Mouse (Mus musculus) myocyte (in vitro differentiated cells): ENCODE measurements at regions not wholly inside any gene's neighbourhood (a gene's known extent, or its start where the extent isn't known, plus 50 kb on each side); places are given as distances from the start of the nearest gene placed in this dataset.
"Not testable (repeated sequence)": the region's sequence is repeated elsewhere in the genome, so short reads cannot be mapped to it uniquely, and the experiment has no call there.

Experiments used
- H3K27me3 ChIP-seq: one replicate; pipeline ENCODE4 v1.6.1; 2011; ENCODE audit not compliant: control insufficient read depth, insufficient read depth, insufficient read length
- H3K36me3 ChIP-seq: one replicate; pipeline ENCODE4 v1.6.1; 2011; ENCODE audit not compliant: control insufficient read depth, insufficient read depth
- H3K4me2 ChIP-seq: one replicate; pipeline ENCODE4 v1.6.1; 2011; ENCODE audit warnings: low read depth, control low read depth
- H3K4me3 ChIP-seq: one replicate; pipeline ENCODE4 v1.5.1; 2011; ENCODE audit warnings: mild to moderate bottlenecking, control low read depth, moderate library complexity
- H3K79me2 ChIP-seq: one replicate; pipeline ENCODE4 v1.6.1; 2011; ENCODE audit not compliant: control insufficient read depth, insufficient read depth
- H3ac ChIP-seq: one replicate; pipeline ENCODE4 v1.6.1; 2011; ENCODE audit not compliant: control insufficient read depth, insufficient read length
- CEBPB ChIP-seq: IDR thresholded peaks from 2 replicates; pipeline ENCODE4 v1.6.1; 2011; ENCODE audit warnings: mild to moderate bottlenecking, moderate library complexity; ENCODE audit not compliant: poor library complexity, insufficient read depth, severe bottlenecking
- E2F4 ChIP-seq: IDR thresholded peaks from one replicate; pipeline ENCODE4 v1.6.1; 2011; ENCODE audit warnings: mild to moderate bottlenecking, control low read depth, moderate library complexity; ENCODE audit not compliant: insufficient read depth
- MAX ChIP-seq: IDR thresholded peaks from one replicate; pipeline ENCODE4 v1.6.1; 2011; ENCODE audit warnings: low read depth, mild to moderate bottlenecking, control low read depth
- MYOD1 ChIP-seq, 3 experiments: IDR thresholded peaks; one replicate each; pipeline ENCODE4 v1.6.1; 2011; ENCODE audit warnings: control low read depth in 2 of 3, low read depth in 2 of 3, mild to moderate bottlenecking in 2 of 3, moderate library complexity in 1 of 3; ENCODE audit not compliant: insufficient read length in 2 of 3, control insufficient read depth in 1 of 3
- MYOG ChIP-seq, 3 experiments: IDR thresholded peaks; one replicate each; pipeline ENCODE4 v1.6.1; 2011; ENCODE audit warnings: control low read depth in 2 of 3, low read depth in 2 of 3, mild to moderate bottlenecking in 2 of 3; ENCODE audit not compliant: insufficient read length in 2 of 3, control insufficient read depth in 1 of 3, insufficient read depth in 1 of 3
- POLR2A ChIP-seq: IDR thresholded peaks from one replicate; pipeline ENCODE4 v1.6.1; 2011; ENCODE audit warnings: low read depth, mild to moderate bottlenecking, control low read depth, moderate library complexity; ENCODE audit not compliant: insufficient read length
- POLR2AphosphoS2 ChIP-seq: IDR thresholded peaks from one replicate; pipeline ENCODE4 v1.6.1; 2011; ENCODE audit warnings: low read depth, control low read depth; ENCODE audit not compliant: insufficient read length
- REST ChIP-seq: IDR thresholded peaks from one replicate; pipeline ENCODE4 v1.6.1; 2011; ENCODE audit warnings: mild to moderate bottlenecking, control low read depth, moderate library complexity; ENCODE audit not compliant: insufficient read depth, insufficient read length
- SRF ChIP-seq: IDR thresholded peaks from one replicate; pipeline ENCODE4 v1.6.1; 2011; ENCODE audit warnings: low read depth; ENCODE audit not compliant: control insufficient read depth, insufficient read length
- TCF12 ChIP-seq: IDR thresholded peaks from one replicate; pipeline ENCODE4 v1.6.1; 2011; ENCODE audit warnings: mild to moderate bottlenecking, control low read depth; ENCODE audit not compliant: poor library complexity, insufficient read depth, severe bottlenecking
- TCF3 ChIP-seq: IDR thresholded peaks from one replicate; pipeline ENCODE4 v1.6.1; 2011; ENCODE audit warnings: low read depth, control low read depth; ENCODE audit not compliant: insufficient read length
- USF1 ChIP-seq: IDR thresholded peaks from one replicate; pipeline ENCODE4 v1.6.1; 2011; ENCODE audit warnings: low read depth, mild to moderate bottlenecking, control low read depth, moderate library complexity

DNA sequence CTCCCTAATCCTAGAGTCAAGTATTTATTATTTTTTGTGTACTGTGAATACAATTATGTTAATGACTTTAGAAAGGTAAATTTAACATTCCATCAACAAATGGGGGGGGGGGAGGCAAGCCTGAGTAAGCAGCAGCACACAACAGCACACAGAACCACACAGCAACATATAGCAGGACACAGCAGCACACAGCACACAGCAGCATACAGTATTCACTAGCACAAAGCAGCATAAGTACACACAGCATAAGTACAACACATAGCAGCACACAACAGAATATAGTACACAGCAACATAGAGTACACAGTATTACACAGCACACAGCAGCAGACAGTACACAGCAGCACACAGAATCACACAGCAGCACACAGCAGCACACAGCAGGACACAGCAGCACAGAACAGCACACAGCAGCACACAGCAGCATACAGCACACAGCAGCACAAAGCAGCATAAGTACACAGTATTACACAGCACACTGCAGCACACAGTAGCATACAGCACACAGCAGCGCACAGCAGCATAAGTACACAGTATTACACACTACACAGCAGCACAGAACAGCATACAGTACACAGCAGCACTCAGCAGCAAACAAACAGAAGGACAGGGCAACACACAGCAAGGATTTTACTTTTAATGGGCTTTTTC, 605.7 kb downstream of the Tbl1xr1 start:
- no peak overlapping the region for H3K4me3 ChIP-seq
- TF ChIP-seq POLR2AphosphoS2, result no peak
- H3K27me3 ChIP-seq, result no peaks in the 10 kb centered on the region
- peak overlapping the region; percentile 13 for H3ac ChIP-seq
- H3K79me2 ChIP-seq, result no peaks in the 10 kb centered on the region
- H3K4me2 ChIP-seq, result no peak overlapping the region
- no peaks in the 10 kb centered on the region for H3K36me3 ChIP-seq

DNA sequence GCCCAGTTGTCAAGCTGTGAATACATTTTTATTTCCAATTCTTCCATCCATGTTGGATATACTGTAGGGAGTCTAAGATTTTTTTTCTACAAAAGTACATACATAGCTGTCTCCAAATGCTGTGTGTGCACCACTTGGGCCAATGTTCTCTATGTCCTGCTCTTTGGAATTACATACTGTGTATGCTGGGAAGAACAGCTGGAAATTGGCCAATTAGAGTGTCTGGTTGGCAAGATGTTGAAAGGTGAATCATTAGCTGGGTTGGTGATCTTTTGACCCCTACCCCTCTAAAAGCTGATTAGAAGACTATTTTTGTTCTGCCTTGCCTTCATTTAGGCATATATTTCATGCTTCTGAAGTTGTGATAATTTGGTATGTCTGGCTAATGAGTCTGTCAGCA, 622.9 kb downstream of the Tbl1xr1 start:
- no peak overlapping the region for H3K4me2 ChIP-seq
- H3K4me3 ChIP-seq, result no peak overlapping the region
- no peak overlapping the region for H3ac ChIP-seq
- no peak for TF ChIP-seq USF1
- TF ChIP-seq TCF3, result no peak
- TF ChIP-seq POLR2A, result no peak
- no peaks in the 10 kb centered on the region for H3K27me3 ChIP-seq
- no peaks in the 10 kb centered on the region for H3K79me2 ChIP-seq
- H3K36me3 ChIP-seq, result no peaks in the 10 kb centered on the region

DNA sequence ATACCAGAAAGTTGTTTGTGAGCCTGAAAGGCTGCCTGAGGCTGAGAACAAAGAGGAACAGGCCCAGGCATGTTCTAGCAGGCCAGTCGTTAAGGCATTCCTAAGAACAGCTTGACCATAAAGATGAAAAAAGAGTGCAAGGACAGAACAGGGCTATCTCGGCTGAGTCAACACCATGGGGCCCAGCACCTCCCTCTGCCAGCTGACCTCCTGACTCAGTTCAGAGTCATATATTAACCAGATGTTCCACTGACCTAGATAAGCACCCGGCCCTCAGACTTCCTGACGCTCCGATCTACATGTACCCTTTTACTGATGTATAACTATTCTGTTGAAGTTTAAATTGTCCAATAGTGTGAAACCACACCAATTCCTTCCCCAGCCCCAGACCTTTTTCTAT, 625.0 kb downstream of the Tbl1xr1 start:
- not testable (repeated sequence) for H3K27me3 ChIP-seq, H3K79me2 ChIP-seq, H3K4me2 ChIP-seq, H3K36me3 ChIP-seq, H3K4me3 ChIP-seq, H3ac ChIP-seq

DNA sequence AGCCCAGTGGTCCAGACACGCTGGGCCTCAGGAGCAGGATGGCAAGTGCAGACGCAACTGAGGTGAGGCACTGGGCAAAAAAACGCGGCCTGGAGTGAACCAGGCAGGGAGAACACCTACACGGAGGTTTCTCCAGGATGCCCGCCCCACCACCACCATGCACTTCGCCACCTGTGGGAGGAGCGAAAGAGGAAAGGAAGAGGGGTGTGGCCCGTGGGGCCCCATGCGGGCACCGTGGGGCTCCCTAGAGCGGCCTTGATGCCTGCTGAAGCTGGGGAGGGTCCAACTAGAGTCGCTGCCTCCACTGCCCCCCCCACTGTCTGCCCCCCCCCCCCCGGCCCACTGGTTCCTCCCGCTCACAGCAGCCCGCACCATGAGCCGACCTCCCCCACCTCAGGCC, 629.2 kb downstream of the Tbl1xr1 start:
- Histone ChIP-seq H3K27me3 (no peaks in the 10 kb centered on the region), H3ac (no peak overlapping the region), H3K79me2 (no peaks in the 10 kb centered on the region), H3K4me2 (no peak overlapping the region), H3K4me3 (no peak overlapping the region), H3K36me3 (no peaks in the 10 kb centered on the region)
- TF ChIP-seq POLR2AphosphoS2 (no peak), SRF (no peak), MYOD1 (IDR thresholded peaks at IDR 0.05; ENCODE audit: control insufficient read depth in 1 of 3, insufficient read length in 2 of 3, low read depth in 2 of 3) (no peak), E2F4 (no peak), CEBPB (no peak), POLR2A (no peak), REST (no peak), MYOG (IDR thresholded peaks at IDR 0.05; ENCODE audit: control insufficient read depth in 1 of 3, insufficient read depth in 1 of 3, insufficient read length in 2 of 3, low read depth in 2 of 3) (no peak), TCF12 (no peak)

DNA sequence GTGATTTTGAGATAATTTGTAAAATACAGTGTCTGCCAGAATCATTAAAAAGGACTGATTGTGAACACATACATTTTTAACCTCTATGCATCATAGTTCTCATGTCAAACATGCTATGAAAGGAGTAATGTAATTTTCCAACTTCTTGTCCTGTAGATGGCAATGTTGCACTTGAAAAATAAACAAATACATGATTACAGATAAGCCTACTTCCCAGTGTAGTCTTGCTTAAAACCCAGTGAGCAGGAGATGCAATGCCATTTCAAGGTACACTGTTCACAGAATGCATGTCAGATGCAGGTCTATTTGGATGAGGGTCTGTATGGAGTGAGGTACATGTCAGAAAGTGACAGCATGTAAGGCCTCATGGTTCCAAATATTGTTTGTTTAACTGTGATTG, 668.6 kb downstream of the Tbl1xr1 start:
- Histone ChIP-seq H3K4me2 (no peak overlapping the region), H3K79me2 (no peaks in the 10 kb centered on the region), H3ac (no peak overlapping the region), H3K27me3 (no peaks in the 10 kb centered on the region), H3K4me3 (no peak overlapping the region), H3K36me3 (no peaks in the 10 kb centered on the region)
- TF ChIP-seq CEBPB, result no peak
- TF ChIP-seq REST, result no peak
- no peak for TF ChIP-seq POLR2A
- no peak for TF ChIP-seq TCF3
- TF ChIP-seq TCF12, result no peak
- TF ChIP-seq SRF, result no peak
- TF ChIP-seq USF1, result no peak
- TF ChIP-seq MYOG (IDR thresholded peaks at IDR 0.05; ENCODE audit: control insufficient read depth in 1 of 3, insufficient read depth in 1 of 3, insufficient read length in 2 of 3, low read depth in 2 of 3), result no peak
- no peak for TF ChIP-seq MYOD1 (IDR thresholded peaks at IDR 0.05; ENCODE audit: control insufficient read depth in 1 of 3, insufficient read length in 2 of 3, low read depth in 2 of 3)
- TF ChIP-seq E2F4, result no peak
- TF ChIP-seq POLR2AphosphoS2, result no peak
- TF ChIP-seq MAX, result no peak
